Mouse (Mus musculus) CD4-positive, CD25-positive, alpha-beta regulatory T cell (primary cell): ENCODE data around the gene Olfr930. TPM values are rescaled to one million over a fixed set of nuclear protein-coding genes. Genes with fewer than 3 reads are reported as not detected.

Experiments
- polyA plus RNA-seq: library from polyadenylated mRNA; unstranded; fragments of 100-300 nt; shearing (Covaris generic); gene quantifications from one replicate; pipeline ENCODE4 v1.2.1, GENCODE M21; 2017

Olfr930 gene
- polyA plus RNA-seq: not detected

GRCm38 (mm10) chr9:38929509-38929908, at the start of gene Olfr930:
Olfr930 (plus strand) TSS chr9:38929809.

GRCm38 (mm10) chr9:38972013-38972412, 42.4 kb downstream of the Olfr930 start, which contains the start of gene Olfr933:
Olfr933 (plus strand) TSS chr9:38972313.

Other genes starting within 250 kb of the Olfr930 start
- not detected for gene Olfr919, start 226.1 kb upstream of the Olfr930 start, polyA plus RNA-seq
- gene Vwa5a, start 211.5 kb upstream of the Olfr930 start, polyA plus RNA-seq: 40.3 TPM
- gene Olfr920, start 177.5 kb upstream of the Olfr930 start, polyA plus RNA-seq: 0.10 TPM
- 0.06 TPM for gene Olfr921, start 156.7 kb upstream of the Olfr930 start, polyA plus RNA-seq
- not detected for gene Olfr922, start 115.2 kb upstream of the Olfr930 start, polyA plus RNA-seq
- 0.24 TPM for gene Olfr923, start 103.3 kb upstream of the Olfr930 start, polyA plus RNA-seq
- not detected for gene Olfr924, start 85.4 kb upstream of the Olfr930 start, polyA plus RNA-seq
- not detected for gene Olfr26, start 74.7 kb upstream of the Olfr930 start, polyA plus RNA-seq
- gene Olfr926, start 52.7 kb upstream of the Olfr930 start, polyA plus RNA-seq: not detected
- gene Olfr933, start 42.5 kb downstream of the Olfr930 start, polyA plus RNA-seq: not detected
- gene Olfr934, start 58.5 kb downstream of the Olfr930 start, polyA plus RNA-seq: not detected
- gene Olfr935, start 69.9 kb downstream of the Olfr930 start, polyA plus RNA-seq: not detected
- not detected for gene Olfr146, start 93.6 kb downstream of the Olfr930 start, polyA plus RNA-seq
- gene Olfr937, start 135.1 kb downstream of the Olfr930 start, polyA plus RNA-seq: not detected
- gene Olfr938, start 149.1 kb downstream of the Olfr930 start, polyA plus RNA-seq: not detected
- gene Olfr27, start 198.3 kb downstream of the Olfr930 start, polyA plus RNA-seq: not detected
- 0.05 TPM for gene Olfr943, start 236.5 kb downstream of the Olfr930 start, polyA plus RNA-seq